Mouse (Mus musculus) fat pad, adult 2 months (tissue): ENCODE results near the gene Eps8.

Experiments used
- DNase-seq: peaks from one replicate; pipeline ENCODE4 v3.0.0-alpha.2; 2011; ENCODE audit warnings: low read depth, low spot score; ENCODE audit errors: extremely low read depth

The Eps8 gene

GRCm38 (mm10) chr6:137532758-137533157 lies 121.9 kb downstream of the Eps8 start:
- DNase-seq, result no peak

GRCm38 (mm10) chr6:137525769-137526168 lies 128.9 kb downstream of the Eps8 start:
- DNase-seq, result no peak

GRCm38 (mm10) chr6:137520343-137520704 lies 134.4 kb downstream of the Eps8 start:
- DNase-seq, result no peak

GRCm38 (mm10) chr6:137519529-137520342 lies 134.9 kb downstream of the Eps8 start:
- no peak for DNase-seq

GRCm38 (mm10) chr6:137514872-137515271 lies 139.8 kb downstream of the Eps8 start:
- no peak for DNase-seq

GRCm38 (mm10) chr6:137512753-137513152 lies 141.9 kb downstream of the Eps8 start:
- DNase-seq, result no peak

- DNase-seq, result no peak
Measured at GRCm38 (mm10) chr6:137509341-137510045, 145.2 kb downstream of the Eps8 start.

- no peak for DNase-seq
Measured at GRCm38 (mm10) chr6:137508936-137509335, 145.7 kb downstream of the Eps8 start.

GRCm38 (mm10) chr6:137506563-137506962 lies 148.1 kb downstream of the Eps8 start:
- no peak for DNase-seq

GRCm38 (mm10) chr6:137505555-137506227 lies 149.0 kb downstream of the Eps8 start:
- DNase-seq, result no peak

- no peak for DNase-seq
Measured at GRCm38 (mm10) chr6:137504052-137504451, 150.6 kb downstream of the Eps8 start.

GRCm38 (mm10) chr6:137503462-137503861 lies 151.2 kb downstream of the Eps8 start:
- DNase-seq, result no peak

- no peak for DNase-seq
Measured at GRCm38 (mm10) chr6:137503009-137503408, 151.7 kb downstream of the Eps8 start.

- no peak for DNase-seq
Measured at GRCm38 (mm10) chr6:137498781-137499180, 155.9 kb downstream of the Eps8 start.

- DNase-seq, result no peak
Measured at GRCm38 (mm10) chr6:137497208-137497835, 157.4 kb downstream of the Eps8 start.

- DNase-seq, result no peak
Measured at GRCm38 (mm10) chr6:137496562-137496961, 158.1 kb downstream of the Eps8 start.

GRCm38 (mm10) chr6:137495233-137495632 lies 159.4 kb downstream of the Eps8 start:
- DNase-seq, result no peak

GRCm38 (mm10) chr6:137494801-137495200 lies 159.9 kb downstream of the Eps8 start:
- no peak for DNase-seq

- no peak for DNase-seq
Measured at GRCm38 (mm10) chr6:137494136-137494475, 160.6 kb downstream of the Eps8 start.

- DNase-seq, result no peak
Measured at GRCm38 (mm10) chr6:137493211-137494135, 161.2 kb downstream of the Eps8 start.
